Mouse (Mus musculus): ENCODE measurements around the gene Wfdc1. TPM values are rescaled to one million over a fixed set of nuclear protein-coding genes. Genes with fewer than 3 reads are reported as not detected.

Gene Wfdc1
- polyA plus RNA-seq, 1 experiment from 2014 or later, result 5.7 TPM

DNA sequence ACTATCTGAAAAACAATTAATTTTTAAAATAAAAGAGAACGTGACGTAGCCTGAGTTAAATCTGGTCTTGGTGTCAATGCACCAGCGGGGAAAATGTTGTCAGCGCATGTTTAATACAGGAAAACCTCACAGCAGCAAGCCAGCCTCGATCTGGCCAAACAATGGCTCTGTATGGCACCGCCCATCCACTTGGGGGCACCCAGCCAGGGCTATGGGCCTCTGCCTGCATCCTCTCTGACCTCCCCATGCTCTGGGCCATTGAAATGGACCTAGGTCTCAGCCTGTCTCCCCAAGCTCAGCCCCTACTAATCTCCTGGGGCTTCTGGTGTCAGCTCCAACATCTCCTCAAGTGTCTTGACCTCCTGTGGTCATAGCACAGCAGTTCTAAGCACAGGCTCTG lies 4.3 kb upstream of the Wfdc1 start:
- WGBS, result 68% methylated on average over 6 of the region's 6 CpGs
- H3K27me3 ChIP-seq (ENCODE audit: control insufficient read depth, insufficient read depth, low read length), result no peaks in the 10 kb centered on the region
- H3K4me3 ChIP-seq (ENCODE audit: low read depth, low read length), result no peak overlapping the region
- H3K9me3 ChIP-seq (replicated peaks; ENCODE audit: control insufficient read depth, low read length), result no peaks in the 10 kb centered on the region
- H3K4me2 ChIP-seq (ENCODE audit: low read depth, low read length), result no peak overlapping the region
- no peak overlapping the region for H3K9ac ChIP-seq (replicated peaks; ENCODE audit: low read length)
- H3K27ac ChIP-seq (replicated peaks; ENCODE audit: low read depth, low read length), result no peak overlapping the region
- no peaks in the 10 kb centered on the region for H3K36me3 ChIP-seq (replicated peaks; ENCODE audit: control insufficient read depth, insufficient read depth, low read depth, low read length)
- H3K4me1 ChIP-seq (ENCODE audit: control insufficient read depth, insufficient read depth, low read length), result peaks cover 7% of the 10 kb centered on the region; the same call in 1 of the 2 replicates
- no peak for ATAC-seq (replicated peaks; ENCODE audit: insufficient number of reproducible peaks, low FRiP score, low TSS enrichment, low read depth)
- DNase-seq (ENCODE audit: low spot score), result no peak

DNA sequence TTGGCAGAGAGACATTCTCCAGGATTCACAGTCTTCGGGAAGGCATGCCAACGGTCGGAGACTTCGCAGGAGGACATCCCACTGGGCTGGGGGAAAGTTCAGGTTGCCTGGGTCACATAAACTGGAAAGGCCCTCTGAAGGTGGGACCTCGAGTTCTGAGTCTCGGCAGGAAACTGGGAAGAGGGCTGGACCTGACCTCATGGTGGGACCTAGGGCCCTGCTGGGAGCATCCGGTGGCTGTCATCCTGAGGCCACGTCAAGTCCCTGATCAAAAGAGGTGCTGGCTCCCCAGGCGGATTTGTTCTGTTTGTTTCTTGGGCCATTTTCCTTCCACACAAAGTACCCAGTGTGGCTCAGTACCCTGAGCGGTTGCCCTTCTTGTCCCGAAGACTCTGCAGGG lies 2.7 kb upstream of the Wfdc1 start:
- no peak overlapping the region for H3K9ac ChIP-seq (replicated peaks; ENCODE audit: low read length)
- peaks cover 7% of the 10 kb centered on the region; the same call in 1 of the 2 replicates for H3K4me1 ChIP-seq (ENCODE audit: control insufficient read depth, insufficient read depth, low read length)
- ATAC-seq (replicated peaks; ENCODE audit: insufficient number of reproducible peaks, low FRiP score, low TSS enrichment, low read depth), result no peak
- H3K4me2 ChIP-seq (ENCODE audit: low read depth, low read length), result no peak overlapping the region
- H3K4me3 ChIP-seq (ENCODE audit: low read depth, low read length), result no peak overlapping the region
- H3K27me3 ChIP-seq (ENCODE audit: control insufficient read depth, insufficient read depth, low read length), result no peaks in the 10 kb centered on the region
- no peak overlapping the region for H3K27ac ChIP-seq (replicated peaks; ENCODE audit: low read depth, low read length)
- no peak for DNase-seq (ENCODE audit: low spot score)
- H3K36me3 ChIP-seq (replicated peaks; ENCODE audit: control insufficient read depth, insufficient read depth, low read depth, low read length), result no peaks in the 10 kb centered on the region
- WGBS, result 38% methylated on average over 11 of the region's 11 CpGs
- no peaks in the 10 kb centered on the region for H3K9me3 ChIP-seq (replicated peaks; ENCODE audit: control insufficient read depth, low read length)

DNA sequence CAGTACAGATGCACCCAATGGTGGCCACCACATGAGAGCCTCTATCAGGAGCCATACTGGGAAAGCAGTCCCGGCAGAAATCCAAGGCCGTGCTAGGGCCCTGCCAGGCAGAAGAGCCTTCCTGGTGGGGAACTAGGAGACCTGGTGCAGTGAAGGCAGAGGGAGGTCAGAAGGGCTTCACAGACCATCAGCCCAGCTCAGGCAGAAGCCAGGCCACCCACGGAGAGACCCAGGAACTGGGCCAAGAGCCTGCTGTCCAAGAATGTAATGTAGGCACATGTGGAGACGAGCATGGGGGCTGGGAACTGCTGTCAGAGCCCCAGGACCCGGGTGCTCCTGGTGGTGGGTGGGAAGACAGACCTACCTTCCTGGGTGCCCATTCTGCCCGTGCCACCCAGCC lies 895 bp upstream of the Wfdc1 start:
- Histone ChIP-seq H3K27ac (replicated peaks; ENCODE audit: low read depth, low read length) (no peak overlapping the region), H3K4me2 (ENCODE audit: low read depth, low read length) (no peak overlapping the region), H3K36me3 (replicated peaks; ENCODE audit: control insufficient read depth, insufficient read depth, low read depth, low read length) (no peaks in the 10 kb centered on the region), H3K9ac (replicated peaks; ENCODE audit: low read length) (no peak overlapping the region), H3K4me3 (ENCODE audit: low read depth, low read length) (no peak overlapping the region), H3K27me3 (ENCODE audit: control insufficient read depth, insufficient read depth, low read length) (no peaks in the 10 kb centered on the region), H3K4me1 (ENCODE audit: control insufficient read depth, insufficient read depth, low read length) (peaks cover 7% of the 10 kb centered on the region; the same call in 1 of the 2 replicates), H3K9me3 (replicated peaks; ENCODE audit: control insufficient read depth, low read length) (no peaks in the 10 kb centered on the region)
- 72% methylated on average over 6 of the region's 6 CpGs for WGBS
- DNase-seq (ENCODE audit: low spot score) (no peak), ATAC-seq (replicated peaks; ENCODE audit: insufficient number of reproducible peaks, low FRiP score, low TSS enrichment, low read depth) (no peak)

DNA sequence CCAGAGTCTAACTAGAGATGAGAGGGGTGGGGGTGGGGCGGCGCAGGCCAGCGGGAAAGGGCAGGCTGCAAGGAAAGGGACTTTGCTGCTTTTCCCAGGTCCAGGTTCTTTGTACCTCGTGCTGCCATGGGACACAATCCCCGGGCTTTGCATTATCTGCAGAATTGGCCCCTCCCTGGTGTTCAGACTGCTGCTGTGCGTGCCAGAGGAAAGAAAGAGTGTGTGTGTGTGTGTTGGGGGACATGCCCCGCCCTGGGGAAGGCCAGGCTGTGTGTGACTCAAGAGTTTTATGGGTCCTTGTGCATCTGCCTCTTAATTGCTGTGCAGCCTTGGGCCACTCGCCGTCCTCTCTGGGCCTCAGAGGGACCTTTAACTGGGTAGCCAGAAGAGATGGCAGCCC lies 2.3 kb downstream of the Wfdc1 start:
- no peak overlapping the region for H3K27ac ChIP-seq (replicated peaks; ENCODE audit: low read depth, low read length)
- no peaks in the 10 kb centered on the region for H3K4me1 ChIP-seq (ENCODE audit: control insufficient read depth, insufficient read depth, low read length)
- H3K9me3 ChIP-seq (replicated peaks; ENCODE audit: control insufficient read depth, low read length), result no peaks in the 10 kb centered on the region
- ATAC-seq (replicated peaks; ENCODE audit: insufficient number of reproducible peaks, low FRiP score, low TSS enrichment, low read depth) (no peak), DNase-seq (ENCODE audit: low spot score) (no peak)
- no peaks in the 10 kb centered on the region for H3K36me3 ChIP-seq (replicated peaks; ENCODE audit: control insufficient read depth, insufficient read depth, low read depth, low read length)
- no peak overlapping the region for H3K4me2 ChIP-seq (ENCODE audit: low read depth, low read length)
- H3K27me3 ChIP-seq (ENCODE audit: control insufficient read depth, insufficient read depth, low read length), result no peaks in the 10 kb centered on the region
- WGBS, result 68% methylated on average over 9 of the region's 9 CpGs
- no peak overlapping the region for H3K9ac ChIP-seq (replicated peaks; ENCODE audit: low read length)
- no peak overlapping the region for H3K4me3 ChIP-seq (ENCODE audit: low read depth, low read length)

DNA sequence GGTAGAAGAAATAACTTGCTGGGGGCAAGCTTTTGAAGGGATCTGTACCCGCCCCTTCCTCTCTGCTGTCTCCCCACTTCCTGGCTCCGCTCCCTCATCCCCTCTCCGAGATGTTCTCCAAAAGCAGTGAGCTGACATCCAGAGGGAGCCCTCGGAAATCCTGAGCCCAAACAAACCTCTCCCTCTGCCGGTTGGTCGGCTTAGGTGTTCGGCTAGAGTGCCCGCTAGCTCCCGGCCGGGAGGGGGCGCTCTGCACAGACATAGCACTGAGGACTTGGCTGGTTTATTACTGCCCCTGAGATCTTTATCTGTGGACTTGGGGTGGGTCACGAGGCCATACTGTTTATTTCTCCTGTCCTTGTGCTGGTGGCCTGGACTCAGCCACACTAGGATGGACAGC lies 3.1 kb downstream of the Wfdc1 start:
- no peak overlapping the region for H3K27ac ChIP-seq (replicated peaks; ENCODE audit: low read depth, low read length)
- no peak overlapping the region for H3K4me2 ChIP-seq (ENCODE audit: low read depth, low read length)
- 43% methylated on average over 12 of the region's 12 CpGs for WGBS
- H3K4me3 ChIP-seq (ENCODE audit: low read depth, low read length), result no peak overlapping the region
- H3K36me3 ChIP-seq (replicated peaks; ENCODE audit: control insufficient read depth, insufficient read depth, low read depth, low read length), result no peaks in the 10 kb centered on the region
- no peaks in the 10 kb centered on the region for H3K9me3 ChIP-seq (replicated peaks; ENCODE audit: control insufficient read depth, low read length)
- H3K27me3 ChIP-seq (ENCODE audit: control insufficient read depth, insufficient read depth, low read length), result no peaks in the 10 kb centered on the region
- H3K9ac ChIP-seq (replicated peaks; ENCODE audit: low read length), result no peak overlapping the region
- no peak for DNase-seq (ENCODE audit: low spot score)
- no peak for ATAC-seq (replicated peaks; ENCODE audit: insufficient number of reproducible peaks, low FRiP score, low TSS enrichment, low read depth)
- H3K4me1 ChIP-seq (ENCODE audit: control insufficient read depth, insufficient read depth, low read length), result no peaks in the 10 kb centered on the region

DNA sequence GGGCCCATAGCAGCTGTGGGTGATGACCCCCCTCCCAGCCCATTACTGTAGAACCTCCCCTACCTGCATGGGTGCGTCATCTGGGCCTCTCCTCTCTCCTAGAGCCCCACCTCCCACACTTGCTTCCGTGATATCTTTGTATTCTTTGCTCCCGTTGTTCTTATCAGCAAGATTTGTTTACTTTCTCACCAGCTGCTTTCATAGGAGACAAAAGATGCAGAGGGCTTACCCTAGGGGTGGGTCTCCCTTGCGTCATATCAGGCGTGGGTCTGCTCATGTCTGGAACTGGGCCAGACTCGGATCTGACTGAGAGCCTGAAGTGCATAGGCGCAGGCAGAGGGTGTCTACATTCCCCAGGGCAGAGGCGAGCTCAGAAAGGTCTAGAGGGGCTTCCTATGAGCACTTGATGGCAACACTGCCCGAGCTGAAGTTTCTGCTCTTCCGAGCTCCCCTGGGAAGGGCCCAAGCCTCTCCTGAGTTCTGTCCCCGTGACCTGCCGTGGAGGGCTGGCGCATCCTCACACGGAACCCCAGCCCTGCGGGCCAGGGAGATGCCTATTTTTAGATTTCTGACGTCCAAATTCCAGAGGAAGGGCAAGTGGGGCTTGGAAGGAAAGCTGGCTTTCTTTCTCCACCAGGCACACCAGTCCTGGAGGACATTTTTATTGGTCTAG lies 4.4 kb downstream of the Wfdc1 start:
- Histone ChIP-seq H3K4me2 (ENCODE audit: low read depth, low read length) (no peak overlapping the region), H3K27ac (replicated peaks; ENCODE audit: low read depth, low read length) (no peak overlapping the region), H3K27me3 (ENCODE audit: control insufficient read depth, insufficient read depth, low read length) (no peaks in the 10 kb centered on the region), H3K36me3 (replicated peaks; ENCODE audit: control insufficient read depth, insufficient read depth, low read depth, low read length) (no peaks in the 10 kb centered on the region), H3K4me1 (ENCODE audit: control insufficient read depth, insufficient read depth, low read length) (no peaks in the 10 kb centered on the region), H3K9me3 (replicated peaks; ENCODE audit: control insufficient read depth, low read length) (no peaks in the 10 kb centered on the region), H3K9ac (replicated peaks; ENCODE audit: low read length) (no peak overlapping the region), H3K4me3 (ENCODE audit: low read depth, low read length) (no peak overlapping the region)
- DNase-seq (ENCODE audit: low spot score) (no peak), ATAC-seq (replicated peaks; ENCODE audit: insufficient number of reproducible peaks, low FRiP score, low TSS enrichment, low read depth) (no peak)
- 71% methylated on average over 16 of the region's 16 CpGs for WGBS

DNA sequence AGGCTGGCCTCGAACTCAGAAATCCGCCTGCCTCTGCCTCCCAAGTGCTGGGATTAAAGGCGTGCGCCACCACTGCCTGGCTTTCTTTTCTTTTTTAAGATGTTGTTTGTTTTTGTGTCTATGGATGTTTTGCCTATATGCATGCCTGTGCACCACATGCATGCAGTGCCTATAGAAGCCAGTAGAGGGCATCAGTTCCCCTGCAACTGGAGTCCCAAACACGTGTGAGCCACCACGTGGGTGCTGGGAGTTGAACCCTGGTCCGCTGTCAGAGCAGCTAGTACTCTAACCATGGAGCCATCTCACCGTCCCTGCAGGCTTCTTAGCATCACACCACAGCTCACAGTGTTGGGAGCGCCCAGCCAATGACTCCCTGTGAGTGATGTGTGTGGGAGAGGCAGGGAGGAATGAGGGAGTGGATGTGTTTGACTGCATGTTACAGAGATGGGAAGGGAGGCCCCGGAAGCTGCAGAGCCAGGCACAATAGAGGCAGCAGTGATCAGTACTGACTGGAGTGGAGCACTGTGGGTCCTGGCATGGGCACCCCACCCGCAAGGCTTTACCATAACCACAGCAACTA lies 7.9 kb downstream of the Wfdc1 start:
- WGBS, result 79% methylated on average over 9 of the region's 11 CpGs
- H3K27me3 ChIP-seq (ENCODE audit: control insufficient read depth, insufficient read depth, low read length), result no peaks in the 10 kb centered on the region
- no peaks in the 10 kb centered on the region for H3K36me3 ChIP-seq (replicated peaks; ENCODE audit: control insufficient read depth, insufficient read depth, low read depth, low read length)
- H3K9me3 ChIP-seq (replicated peaks; ENCODE audit: control insufficient read depth, low read length), result no peaks in the 10 kb centered on the region
- H3K4me2 ChIP-seq (ENCODE audit: low read depth, low read length), result no peak overlapping the region
- no peak overlapping the region for H3K27ac ChIP-seq (replicated peaks; ENCODE audit: low read depth, low read length)
- ATAC-seq (replicated peaks; ENCODE audit: insufficient number of reproducible peaks, low FRiP score, low TSS enrichment, low read depth) (no peak), DNase-seq (ENCODE audit: low spot score) (no peak)
- H3K4me1 ChIP-seq (ENCODE audit: control insufficient read depth, insufficient read depth, low read length), result no peaks in the 10 kb centered on the region
- no peak overlapping the region for H3K9ac ChIP-seq (replicated peaks; ENCODE audit: low read length)
- no peak overlapping the region for H3K4me3 ChIP-seq (ENCODE audit: low read depth, low read length)

DNA sequence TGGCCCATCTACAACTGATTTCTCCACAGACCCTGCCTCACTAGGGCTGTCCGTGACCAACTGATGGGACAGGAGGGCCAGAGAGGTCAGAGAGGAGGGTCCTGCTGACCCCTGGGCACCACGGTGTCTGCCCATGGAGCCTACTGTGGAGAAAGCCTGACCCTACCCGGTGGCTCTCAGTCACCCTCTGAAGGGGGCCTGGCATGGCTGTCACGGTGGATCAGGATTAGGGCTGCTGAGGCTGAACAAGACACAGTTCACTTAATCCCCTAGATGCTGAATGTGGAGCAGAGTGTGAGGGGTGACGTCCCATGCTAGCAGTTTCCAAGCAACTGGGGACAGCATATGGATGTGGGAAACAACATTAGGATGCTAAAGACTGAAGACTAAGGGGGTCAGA lies 9.3 kb downstream of the Wfdc1 start:
- Histone ChIP-seq H3K27me3 (ENCODE audit: control insufficient read depth, insufficient read depth, low read length) (no peaks in the 10 kb centered on the region), H3K9ac (replicated peaks; ENCODE audit: low read length) (no peak overlapping the region), H3K9me3 (replicated peaks; ENCODE audit: control insufficient read depth, low read length) (no peaks in the 10 kb centered on the region), H3K36me3 (replicated peaks; ENCODE audit: control insufficient read depth, insufficient read depth, low read depth, low read length) (no peaks in the 10 kb centered on the region), H3K4me3 (ENCODE audit: low read depth, low read length) (no peak overlapping the region), H3K27ac (replicated peaks; ENCODE audit: low read depth, low read length) (no peak overlapping the region), H3K4me2 (ENCODE audit: low read depth, low read length) (no peak overlapping the region), H3K4me1 (ENCODE audit: control insufficient read depth, insufficient read depth, low read length) (no peaks in the 10 kb centered on the region)
- DNase-seq (ENCODE audit: low spot score) (no peak), ATAC-seq (replicated peaks; ENCODE audit: insufficient number of reproducible peaks, low FRiP score, low TSS enrichment, low read depth) (no peak)
- WGBS, result 65% methylated on average over 5 of the region's 5 CpGs

Data from embryonic facial prominence, embryonic 11.5 days (tissue).